Mouse (Mus musculus) cerebellum, adult 9-11 months (tissue): ENCODE measurements around the gene Csf3.
A peak's percentile ranks its signal among the peaks of the same experiment; 100 is the strongest.
"Not testable (repeated sequence)": the region's sequence is repeated elsewhere in the genome, so short reads cannot be mapped to it uniquely, and the experiment has no call there.

Experiments
- DNase-seq: peaks from one replicate; pipeline ENCODE4 v3.0.0; 2022

The Csf3 gene

DNA sequence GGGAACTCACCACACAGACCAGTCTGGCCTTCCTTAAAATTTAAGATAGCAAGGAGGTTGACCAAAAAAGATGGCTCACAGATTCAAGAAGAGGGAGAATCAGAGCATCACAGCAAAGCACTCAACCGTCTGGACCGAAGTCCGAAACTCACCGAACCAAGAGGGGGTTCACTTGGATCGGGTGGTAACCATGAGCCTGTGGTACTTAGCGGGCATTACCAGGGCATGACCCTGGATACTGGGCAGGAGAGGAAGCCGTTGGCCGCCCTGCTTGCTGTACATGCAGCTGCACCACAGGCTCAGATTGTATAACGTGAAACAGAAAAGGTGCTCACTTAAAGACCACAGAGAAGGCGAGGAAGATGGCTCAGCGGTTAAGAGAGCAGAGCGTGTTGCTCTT is 3.8 kb upstream of the Csf3 start:
- no peak for DNase-seq

DNA sequence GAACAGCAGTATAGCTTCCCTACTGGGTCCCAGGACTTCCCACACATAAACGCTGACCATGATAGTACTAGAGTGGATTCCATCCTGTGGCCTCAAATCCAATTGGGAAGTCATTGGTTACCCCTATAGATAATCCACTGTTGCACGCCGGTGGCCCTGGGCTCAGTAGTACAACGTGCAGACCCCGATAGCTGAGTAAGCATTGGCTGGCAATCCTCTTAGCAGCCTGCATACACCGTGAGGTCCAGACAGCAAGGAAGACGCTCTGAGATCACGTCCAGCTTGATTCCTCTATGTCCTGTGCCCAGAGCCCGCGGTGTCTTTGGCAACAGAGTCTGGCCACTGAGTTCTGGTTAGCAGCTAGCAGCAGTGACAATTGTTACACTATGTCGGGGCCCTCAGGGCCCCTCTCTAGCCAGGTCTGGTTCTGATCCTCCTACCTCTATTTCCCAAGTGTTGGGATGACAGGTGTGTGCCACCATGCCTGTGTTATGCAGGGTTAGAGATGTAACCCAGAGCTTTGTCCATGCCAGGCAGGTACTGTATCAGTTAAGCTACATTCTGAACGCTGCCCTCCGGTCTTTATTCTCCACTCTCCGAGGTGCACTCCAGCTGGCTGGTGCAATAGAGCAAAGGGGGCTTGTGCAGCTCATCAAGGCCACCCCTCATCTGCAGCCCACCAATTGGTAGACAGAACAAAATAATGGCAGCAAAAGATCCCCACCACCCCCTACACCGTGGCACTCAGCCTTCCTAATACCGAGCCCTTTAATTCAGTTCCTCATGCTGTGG is 2.0 kb upstream of the Csf3 start:
- no peak for DNase-seq

DNA sequence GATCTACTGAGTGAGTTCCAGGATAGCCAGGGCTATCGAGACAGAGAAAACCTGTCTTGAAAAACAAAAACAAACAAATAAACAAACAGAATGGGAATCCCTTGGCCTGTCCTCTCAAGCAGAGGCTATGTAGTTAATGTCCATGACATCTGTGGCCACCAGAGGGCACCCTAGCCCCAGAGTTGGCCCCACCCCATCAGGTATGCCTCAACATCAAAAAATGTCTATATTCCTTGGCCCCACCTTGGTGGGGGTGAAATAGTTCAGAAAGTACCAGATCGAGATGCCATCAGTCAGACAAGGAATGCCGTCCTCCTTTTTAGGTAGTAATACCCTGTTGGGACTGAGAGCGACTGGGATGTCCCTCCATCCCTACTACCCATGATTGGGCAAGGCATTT is 1.2 kb upstream of the Csf3 start:
- peak; percentile 76 for DNase-seq

DNA sequence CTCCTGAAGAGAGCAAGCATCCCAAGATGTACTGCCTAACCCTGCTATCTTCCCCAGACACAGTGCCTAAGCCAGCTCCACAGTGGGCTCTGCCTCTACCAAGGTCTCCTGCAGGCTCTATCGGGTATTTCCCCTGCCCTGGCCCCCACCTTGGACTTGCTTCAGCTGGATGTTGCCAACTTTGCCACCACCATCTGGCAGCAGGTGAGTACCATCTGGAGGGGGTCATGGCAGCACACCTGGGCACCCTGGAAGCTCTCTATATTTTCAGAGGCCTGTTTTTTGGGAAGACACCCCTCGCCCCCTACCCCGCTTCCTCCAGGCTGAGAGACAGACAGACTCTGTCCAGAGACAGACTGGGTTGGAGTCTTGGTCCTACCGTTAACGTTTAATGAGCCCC is 1.3 kb downstream of the Csf3 start:
- no peak for DNase-seq

DNA sequence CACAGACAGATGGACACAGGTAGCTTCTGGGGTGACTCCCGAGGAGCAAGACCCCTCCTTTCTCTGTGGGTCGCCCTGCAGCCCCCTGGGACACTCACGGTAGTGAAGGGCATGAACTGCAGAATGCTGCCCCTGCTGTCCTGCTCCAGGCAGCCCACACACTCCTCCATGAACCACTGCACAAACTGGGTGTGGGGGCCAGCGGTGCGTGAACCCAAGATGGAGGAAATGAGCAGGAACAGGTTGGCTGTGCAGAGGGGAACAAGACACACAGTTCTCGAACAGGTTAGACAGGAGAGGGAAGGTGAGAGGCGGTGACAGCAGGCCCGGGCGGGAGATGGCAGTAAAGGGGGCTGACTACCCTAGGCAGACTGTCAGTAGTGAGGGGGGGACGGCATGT is 4.0 kb downstream of the Csf3 start:
- peak; percentile 28 for DNase-seq

DNA sequence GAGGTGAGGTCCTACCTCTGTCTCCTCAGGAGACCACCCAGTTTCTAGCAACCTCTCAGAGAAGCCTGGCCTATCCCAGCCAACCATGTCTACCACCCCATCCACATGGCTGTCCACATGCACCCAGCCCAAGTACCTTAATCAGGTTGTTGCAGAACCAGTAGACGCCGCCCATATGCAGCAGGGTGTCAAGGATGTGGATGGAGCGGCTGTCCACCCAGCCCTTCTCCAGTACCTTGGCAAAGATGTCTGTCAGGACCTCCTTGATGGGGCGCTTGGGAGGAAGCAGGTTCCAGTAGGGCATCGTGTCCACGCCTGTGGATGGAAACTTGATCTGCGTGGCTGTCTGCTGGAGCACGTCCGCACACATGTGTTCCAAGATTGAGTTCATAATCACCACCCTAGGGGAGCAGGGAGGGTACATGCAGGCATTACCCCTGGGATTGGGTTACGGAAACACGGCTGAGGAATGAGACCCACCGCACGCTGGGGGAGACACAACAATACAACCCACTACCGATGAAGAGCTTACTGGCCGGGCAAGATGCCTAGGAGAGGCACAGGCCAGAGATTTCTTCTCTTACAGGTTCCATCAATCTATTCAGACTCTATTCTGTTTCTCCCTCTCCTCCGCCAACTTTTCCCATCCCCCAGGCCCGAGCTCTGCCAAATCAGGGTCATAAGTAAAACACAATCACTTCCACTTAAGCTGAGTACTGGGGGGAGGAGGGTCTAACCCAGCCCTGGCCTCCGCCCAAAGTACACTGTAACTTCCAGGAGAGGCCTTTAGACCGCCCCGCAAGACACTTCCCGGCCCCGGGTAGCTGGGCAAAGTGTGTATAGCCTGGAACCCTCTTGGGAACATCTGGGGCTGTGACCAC is 6.6 kb downstream of the Csf3 start:
- DNase-seq = peak; percentile 32

DNA sequence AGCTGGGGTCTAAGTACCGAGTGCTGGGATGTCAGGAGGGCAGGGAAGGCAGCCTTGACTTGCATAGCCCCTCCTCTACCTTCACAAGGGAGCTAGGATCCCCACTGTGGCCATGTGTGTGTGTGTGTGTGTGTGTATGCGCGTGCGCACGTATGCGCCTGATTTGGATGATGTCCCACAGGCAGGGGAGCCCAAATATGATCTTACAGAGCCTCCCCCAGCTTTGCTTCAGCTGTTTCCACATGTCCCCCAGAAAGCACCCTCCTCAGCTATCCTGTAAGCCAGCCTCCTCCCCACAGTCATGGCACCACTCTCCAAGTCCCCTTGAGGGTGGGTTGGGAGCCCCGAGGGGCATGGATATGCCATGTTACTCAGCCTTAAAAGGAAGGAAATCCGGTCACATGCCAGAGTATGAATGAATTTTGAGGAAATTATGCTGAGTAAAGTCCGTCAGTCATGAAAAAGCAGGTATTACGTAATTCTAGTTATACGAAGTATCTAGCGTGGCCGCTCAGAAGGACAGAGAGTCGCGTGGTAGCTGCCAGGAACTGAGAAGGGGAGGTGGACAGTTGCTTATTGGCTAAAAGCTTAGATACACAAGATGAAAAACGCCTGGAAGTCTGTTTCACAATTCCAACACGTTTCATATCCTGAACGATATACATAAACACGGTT is 7.4 kb downstream of the Csf3 start:
- no peak for DNase-seq

DNA sequence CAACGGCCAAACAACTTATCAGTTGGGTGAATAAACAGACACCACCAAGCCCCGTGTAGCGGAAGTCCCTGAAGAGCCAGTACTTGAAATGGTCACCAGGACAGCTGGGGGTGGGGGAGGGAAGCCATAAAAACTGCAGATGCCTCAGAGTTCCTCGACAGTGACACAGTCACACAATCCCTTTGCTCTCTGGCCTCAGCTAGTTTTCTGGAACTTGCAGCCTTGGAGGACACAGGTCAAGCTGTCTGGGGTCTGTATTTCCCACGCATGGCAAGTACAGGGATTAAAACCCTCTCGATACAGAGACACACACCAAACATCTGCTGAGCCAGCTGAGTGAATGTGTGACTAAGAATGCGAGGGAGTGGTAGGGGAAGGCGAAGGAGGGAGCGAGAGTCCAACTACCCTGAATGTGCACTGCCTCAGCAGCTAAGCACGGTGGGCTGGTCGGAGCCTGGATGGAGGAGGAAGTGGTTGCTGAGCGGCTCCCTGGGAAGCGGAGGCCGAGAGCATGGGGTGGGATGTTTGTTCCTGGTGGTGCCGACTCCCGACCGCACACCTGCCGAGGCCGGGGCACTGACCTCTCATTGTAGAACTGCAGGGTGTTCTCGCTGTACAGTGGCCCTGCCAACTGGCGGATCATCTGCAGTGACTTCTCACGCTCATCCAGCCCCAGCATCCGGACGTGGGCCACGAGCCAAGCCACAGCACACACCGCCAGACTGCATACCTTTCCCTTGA is 8.1 kb downstream of the Csf3 start:
- DNase-seq = no peak

DNA sequence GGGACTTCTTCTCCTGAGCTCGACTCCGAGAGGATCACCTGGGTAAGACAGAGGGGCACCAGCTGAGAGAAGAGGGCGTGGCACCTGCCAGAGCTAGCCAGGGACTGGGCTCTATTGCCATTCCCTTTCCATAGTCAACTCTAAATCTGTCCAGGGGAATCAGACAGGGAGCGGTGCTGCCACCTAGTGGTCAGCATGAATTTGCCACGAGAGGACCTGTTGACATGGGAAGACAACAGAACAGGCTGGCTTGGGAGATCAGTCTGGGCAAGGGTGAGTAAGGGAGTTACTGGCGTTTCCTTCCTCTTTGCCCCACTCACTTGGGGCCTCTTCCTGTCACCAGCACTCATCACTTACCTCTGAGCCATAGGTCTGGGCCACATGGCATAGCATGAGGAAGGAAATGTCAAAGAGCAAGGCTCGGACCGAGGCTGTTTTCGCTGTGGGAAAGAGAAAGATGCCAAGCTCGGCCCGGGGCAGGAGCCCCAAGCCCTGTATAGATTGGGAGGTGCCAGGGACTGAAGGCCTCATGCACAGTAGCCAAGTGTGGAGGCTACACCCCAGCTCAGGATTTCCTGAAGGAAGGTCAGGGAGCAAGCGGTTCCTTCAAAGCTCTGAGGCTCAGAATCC is 9.5 kb downstream of the Csf3 start:
- DNase-seq = peak; percentile 75

DNA sequence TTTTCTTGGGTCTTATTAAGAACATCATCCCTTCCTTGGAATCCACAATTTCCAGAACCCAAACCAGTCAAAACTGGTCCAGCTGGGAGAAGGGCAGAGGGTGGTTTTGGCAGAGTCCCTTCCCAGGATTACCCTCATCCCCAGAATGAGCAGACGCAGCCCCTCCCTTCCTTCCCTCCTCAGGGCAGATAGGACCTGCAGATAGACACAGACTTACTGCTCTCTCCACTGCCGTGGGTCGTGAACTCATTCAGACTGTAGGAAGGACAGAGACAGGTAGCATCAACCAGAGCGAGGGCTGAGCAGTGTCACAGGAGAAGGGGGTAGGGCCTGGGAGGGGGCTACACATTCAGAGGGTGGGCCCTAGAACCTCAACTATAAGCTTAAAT is 10.0 kb downstream of the Csf3 start:
- DNase-seq = no peak

DNA sequence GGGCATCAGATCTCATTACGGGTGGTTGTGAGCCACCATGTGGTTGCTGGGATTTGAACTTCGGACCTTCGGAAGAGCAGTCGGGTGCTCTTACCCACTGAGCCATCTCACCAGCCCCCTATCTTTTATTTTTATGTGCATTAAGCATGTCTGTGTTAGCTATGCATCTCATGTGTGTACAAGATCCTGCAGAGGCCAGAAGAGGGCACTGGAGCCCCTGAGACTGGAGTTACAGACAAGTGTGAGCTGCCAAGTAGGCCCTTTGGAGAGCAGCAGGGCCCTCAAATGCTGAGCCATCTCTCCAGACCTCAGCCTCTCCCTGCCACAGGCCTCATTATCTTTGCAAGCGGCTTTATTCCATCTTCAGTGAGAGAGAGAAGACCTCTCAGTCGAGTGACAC is 10.9 kb downstream of the Csf3 start:
- not testable (repeated sequence) for DNase-seq

DNA sequence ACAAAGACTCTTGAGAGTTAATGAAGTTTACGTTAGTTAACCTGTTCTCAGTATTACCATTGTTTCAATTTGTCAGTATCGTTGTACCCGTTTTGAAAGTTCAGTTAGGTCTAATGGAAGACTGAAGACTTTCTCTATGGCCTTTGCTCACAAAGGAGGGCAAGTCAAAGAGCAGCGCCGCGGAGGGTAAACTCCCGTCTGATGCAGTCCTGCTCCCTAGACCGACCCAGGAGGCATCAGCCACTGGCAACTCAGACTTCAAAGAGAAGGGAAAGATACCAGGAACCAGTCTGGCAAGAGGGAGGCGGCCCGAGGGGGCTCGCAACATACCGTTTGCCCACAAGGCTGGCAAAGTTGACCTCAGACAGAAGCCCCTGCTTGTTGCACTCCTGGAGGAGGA is 12.6 kb downstream of the Csf3 start:
- DNase-seq = no peak

DNA sequence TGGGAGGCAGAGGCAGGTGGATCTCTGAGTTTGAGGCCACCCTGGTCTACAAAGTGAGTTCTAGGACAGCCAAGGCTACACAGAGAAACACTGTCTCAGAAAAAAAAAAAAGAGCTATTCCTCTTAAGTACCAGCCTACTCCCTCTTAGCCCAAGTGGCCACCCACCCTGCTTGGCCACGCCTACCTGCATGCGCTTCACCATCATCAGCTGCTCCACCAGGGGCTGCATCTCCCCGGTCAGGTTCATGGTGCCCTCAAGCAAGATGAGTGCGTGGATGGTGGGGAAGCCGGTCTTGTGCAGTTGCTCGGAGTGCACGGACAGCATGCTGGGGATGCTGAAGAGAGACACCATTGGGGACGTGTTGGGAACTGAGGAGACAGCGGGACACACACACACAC is 14.9 kb downstream of the Csf3 start:
- DNase-seq = no peak

DNA sequence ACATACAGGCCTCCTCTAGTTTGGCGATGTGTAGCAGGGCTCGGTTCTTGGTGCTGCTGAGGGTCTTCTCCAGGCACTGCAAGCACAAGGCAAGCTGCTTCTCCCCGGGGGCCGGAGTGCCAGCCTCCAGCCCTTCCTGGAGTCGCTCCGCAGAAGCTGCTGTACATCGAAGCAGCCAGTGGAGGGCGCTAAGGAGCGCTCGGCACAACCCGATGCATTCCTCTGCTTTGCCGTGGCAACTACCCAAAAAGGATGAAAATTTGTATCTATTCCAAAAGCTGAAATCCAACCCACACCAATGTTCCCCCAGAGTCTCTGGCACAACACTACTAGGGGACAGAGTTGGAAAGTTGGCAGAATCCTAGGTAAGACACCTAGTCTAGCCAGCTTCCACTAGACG is 16.8 kb downstream of the Csf3 start:
- peak; percentile 87 for DNase-seq

DNA sequence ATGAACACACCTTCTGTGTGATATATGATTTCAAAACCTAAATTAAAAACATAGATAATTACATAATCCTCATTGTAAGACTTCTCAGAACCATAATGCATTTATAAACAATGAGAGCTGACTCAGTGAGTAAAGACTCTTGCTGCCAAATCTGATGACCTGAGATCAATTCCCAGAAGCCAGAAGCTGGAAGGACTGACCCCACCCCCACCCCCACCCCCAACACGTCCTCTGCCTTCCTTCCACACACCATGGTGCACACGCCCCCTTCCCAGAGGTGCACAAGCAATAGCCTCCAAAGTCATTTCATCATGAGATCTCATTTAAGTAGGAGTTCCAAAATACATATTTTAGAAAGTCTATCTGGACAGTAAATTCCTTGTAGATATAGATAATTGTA is 19.7 kb downstream of the Csf3 start:
- no peak for DNase-seq

DNA sequence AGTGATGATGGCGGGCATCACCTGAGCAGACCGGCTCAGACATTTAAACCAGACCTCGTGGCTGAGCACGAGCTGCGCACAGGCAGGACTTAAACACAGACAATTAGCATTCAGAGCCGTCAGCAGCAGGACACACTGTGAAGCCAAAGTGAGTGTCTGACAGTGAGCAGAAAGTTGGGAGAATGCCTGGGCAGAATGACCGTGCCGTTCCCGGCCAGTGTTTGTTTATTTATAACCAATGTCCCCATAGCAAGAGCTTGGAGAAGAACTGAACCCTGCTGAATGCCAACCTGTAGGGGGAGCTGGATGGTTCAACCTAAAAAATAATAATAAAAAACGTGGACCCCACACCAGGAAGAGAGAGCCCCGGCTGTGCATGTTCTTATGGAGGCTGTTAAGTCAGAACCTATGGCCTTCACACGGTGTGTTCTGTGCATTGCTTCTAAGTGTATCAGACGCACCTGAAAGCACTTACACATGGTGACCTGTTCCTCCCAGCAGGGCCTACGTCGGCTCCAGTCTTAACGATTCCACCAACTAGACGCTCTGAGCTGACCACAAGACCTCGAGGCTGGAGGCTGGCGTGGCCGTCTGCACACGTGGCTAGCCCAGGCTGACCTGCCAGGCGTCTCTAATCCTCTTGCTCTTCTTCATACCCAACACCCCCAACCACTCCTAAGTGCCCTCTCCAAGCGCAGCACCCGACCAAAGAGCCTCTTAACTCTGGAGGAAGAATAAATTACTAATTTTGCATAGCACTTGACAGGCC is 20.6 kb downstream of the Csf3 start:
- DNase-seq = peak; percentile 81

DNA sequence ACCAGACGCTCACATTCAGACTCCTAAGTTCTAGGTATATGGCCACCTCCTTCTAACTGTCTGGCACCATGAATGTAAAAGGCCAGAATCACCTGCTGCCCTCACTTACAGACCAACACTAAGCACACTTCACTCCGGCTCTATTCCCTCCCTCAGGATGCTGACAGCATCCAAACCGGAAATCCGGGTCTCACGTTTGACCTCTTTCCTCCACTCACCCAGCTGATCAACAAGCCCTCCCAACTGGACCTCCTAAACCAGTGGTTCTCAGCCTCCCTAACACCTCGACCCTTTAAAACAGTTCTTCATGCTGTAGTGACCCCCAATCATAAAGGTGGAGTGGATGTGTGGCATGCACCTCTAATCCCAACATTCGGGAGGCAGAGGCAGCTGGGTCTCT is 22.0 kb downstream of the Csf3 start:
- no peak for DNase-seq

DNA sequence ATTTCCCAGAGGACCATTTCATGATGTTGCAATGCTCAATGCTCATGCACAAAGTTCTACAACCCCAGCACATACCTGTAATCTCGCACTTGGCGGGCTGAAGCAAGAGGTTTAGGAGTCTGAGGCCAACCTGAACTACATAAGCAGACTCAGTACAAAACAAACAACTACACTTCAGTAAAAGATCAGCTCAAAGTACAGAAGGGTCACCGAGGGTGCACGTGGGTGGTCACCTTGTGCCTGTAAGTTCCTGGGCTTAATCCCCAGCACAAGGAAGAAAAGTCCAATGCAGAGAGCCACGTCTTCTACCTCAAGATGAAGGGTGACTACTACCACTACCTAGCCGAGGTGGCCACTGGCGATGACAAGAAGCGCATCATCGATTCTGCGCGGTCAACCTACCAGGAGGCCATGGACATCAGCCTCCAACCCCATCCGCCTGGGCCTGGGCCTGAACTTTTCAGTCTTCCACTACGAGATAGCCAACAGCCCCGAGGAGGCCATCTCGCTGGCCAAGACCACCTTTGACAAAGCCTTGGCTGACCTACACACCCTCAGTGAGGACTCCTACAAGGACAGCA is 25.0 kb downstream of the Csf3 start:
- DNase-seq = no peak

DNA sequence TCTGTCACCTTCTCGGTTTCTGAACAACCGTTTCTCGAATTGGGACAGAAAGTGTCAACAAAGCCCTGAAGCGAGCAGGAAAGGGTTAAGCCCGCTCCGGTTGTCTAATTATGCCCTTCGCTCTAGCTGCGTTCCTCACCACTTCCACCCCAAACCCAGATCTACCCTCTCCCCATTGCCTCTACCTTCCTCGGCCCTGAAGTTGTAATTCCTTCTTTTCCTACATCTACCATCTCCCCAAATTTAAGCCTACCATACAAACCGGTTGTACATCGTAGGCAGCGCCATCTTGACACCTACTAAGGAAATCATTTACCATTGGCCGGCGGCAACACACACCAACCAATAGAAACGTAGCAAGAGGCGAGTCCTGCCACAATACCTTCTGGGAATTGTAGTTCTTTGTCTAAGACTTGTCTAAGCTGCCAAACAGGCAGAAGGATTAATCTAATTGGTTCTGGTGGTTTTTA is 28.1 kb downstream of the Csf3 start, which contains the start of gene Med24:
Med24 (minus strand) TSS at position 317 of the 470 bp plus-strand sequence.
- DNase-seq = peak; percentile 92

DNA sequence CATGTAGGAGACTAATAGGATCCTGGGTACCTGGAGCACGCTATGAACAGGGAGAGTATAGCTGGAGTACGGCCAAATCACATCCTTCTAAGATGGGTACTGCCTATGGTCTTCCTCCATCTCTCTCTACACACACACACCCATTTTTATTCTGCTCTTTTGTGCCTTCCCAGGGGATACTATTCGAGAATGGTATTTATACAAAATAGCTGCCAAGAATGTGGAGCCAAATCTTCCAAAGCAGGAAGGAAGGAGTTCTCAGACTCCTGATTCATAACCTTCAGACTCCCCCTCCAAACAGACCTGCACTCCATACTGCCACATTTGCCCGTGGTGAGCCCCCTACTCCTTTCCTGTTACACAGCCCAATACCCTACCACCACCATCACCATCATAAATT is 29.7 kb downstream of the Csf3 start:
- DNase-seq = no peak

DNA sequence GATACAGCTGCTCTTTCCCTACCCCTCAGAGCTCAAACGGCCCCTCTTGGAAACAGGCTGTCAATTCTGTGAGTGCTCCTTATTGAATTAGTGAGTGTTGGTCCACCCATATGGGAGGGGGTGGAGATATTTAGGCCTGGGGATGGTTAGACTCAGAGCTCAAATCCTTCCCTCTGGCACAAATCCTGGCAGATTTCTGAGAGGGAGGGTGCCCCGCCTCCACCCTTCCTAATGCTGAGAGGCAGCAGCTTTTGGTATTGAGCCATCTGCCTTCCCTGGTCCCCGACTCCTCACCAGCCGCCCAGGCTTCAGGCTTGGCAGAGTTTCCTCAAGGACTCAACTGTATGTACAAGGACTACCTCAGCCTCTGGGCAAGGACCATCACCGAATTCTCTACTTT is 30.1 kb downstream of the Csf3 start:
- peak; percentile 75 for DNase-seq
